Mouse (Mus musculus) myocyte (in vitro differentiated cells): ENCODE results near the gene Klrk1. TPM values are rescaled to one million over a fixed set of nuclear protein-coding genes. Genes with fewer than 3 reads are reported as not detected.

Experiments used
- H3K27me3 ChIP-seq: one replicate; pipeline ENCODE4 v1.6.1; 2011; ENCODE audit not compliant: control insufficient read depth, insufficient read depth, insufficient read length
- H3K36me3 ChIP-seq: one replicate; pipeline ENCODE4 v1.6.1; 2011; ENCODE audit not compliant: control insufficient read depth, insufficient read depth
- H3K4me2 ChIP-seq: one replicate; pipeline ENCODE4 v1.6.1; 2011; ENCODE audit warnings: low read depth, control low read depth
- H3K4me3 ChIP-seq: one replicate; pipeline ENCODE4 v1.5.1; 2011; ENCODE audit warnings: mild to moderate bottlenecking, control low read depth, moderate library complexity
- H3K79me2 ChIP-seq: one replicate; pipeline ENCODE4 v1.6.1; 2011; ENCODE audit not compliant: control insufficient read depth, insufficient read depth
- H3ac ChIP-seq: one replicate; pipeline ENCODE4 v1.6.1; 2011; ENCODE audit not compliant: control insufficient read depth, insufficient read length
- CEBPB ChIP-seq: IDR thresholded peaks from 2 replicates; pipeline ENCODE4 v1.6.1; 2011; ENCODE audit warnings: mild to moderate bottlenecking, moderate library complexity; ENCODE audit not compliant: poor library complexity, insufficient read depth, severe bottlenecking
- E2F4 ChIP-seq: IDR thresholded peaks from one replicate; pipeline ENCODE4 v1.6.1; 2011; ENCODE audit warnings: mild to moderate bottlenecking, control low read depth, moderate library complexity; ENCODE audit not compliant: insufficient read depth
- MAX ChIP-seq: IDR thresholded peaks from one replicate; pipeline ENCODE4 v1.6.1; 2011; ENCODE audit warnings: low read depth, mild to moderate bottlenecking, control low read depth
- MYOD1 ChIP-seq, 3 experiments: IDR thresholded peaks; one replicate each; pipeline ENCODE4 v1.6.1; 2011; ENCODE audit warnings: control low read depth in 2 of 3, low read depth in 2 of 3, mild to moderate bottlenecking in 2 of 3, moderate library complexity in 1 of 3; ENCODE audit not compliant: insufficient read length in 2 of 3, control insufficient read depth in 1 of 3
- MYOG ChIP-seq, 3 experiments: IDR thresholded peaks; one replicate each; pipeline ENCODE4 v1.6.1; 2011; ENCODE audit warnings: control low read depth in 2 of 3, low read depth in 2 of 3, mild to moderate bottlenecking in 2 of 3; ENCODE audit not compliant: insufficient read length in 2 of 3, control insufficient read depth in 1 of 3, insufficient read depth in 1 of 3
- POLR2A ChIP-seq: IDR thresholded peaks from one replicate; pipeline ENCODE4 v1.6.1; 2011; ENCODE audit warnings: low read depth, mild to moderate bottlenecking, control low read depth, moderate library complexity; ENCODE audit not compliant: insufficient read length
- POLR2AphosphoS2 ChIP-seq: IDR thresholded peaks from one replicate; pipeline ENCODE4 v1.6.1; 2011; ENCODE audit warnings: low read depth, control low read depth; ENCODE audit not compliant: insufficient read length
- REST ChIP-seq: IDR thresholded peaks from one replicate; pipeline ENCODE4 v1.6.1; 2011; ENCODE audit warnings: mild to moderate bottlenecking, control low read depth, moderate library complexity; ENCODE audit not compliant: insufficient read depth, insufficient read length
- SRF ChIP-seq: IDR thresholded peaks from one replicate; pipeline ENCODE4 v1.6.1; 2011; ENCODE audit warnings: low read depth; ENCODE audit not compliant: control insufficient read depth, insufficient read length
- TCF12 ChIP-seq: IDR thresholded peaks from one replicate; pipeline ENCODE4 v1.6.1; 2011; ENCODE audit warnings: mild to moderate bottlenecking, control low read depth; ENCODE audit not compliant: poor library complexity, insufficient read depth, severe bottlenecking
- TCF3 ChIP-seq: IDR thresholded peaks from one replicate; pipeline ENCODE4 v1.6.1; 2011; ENCODE audit warnings: low read depth, control low read depth; ENCODE audit not compliant: insufficient read length
- USF1 ChIP-seq: IDR thresholded peaks from one replicate; pipeline ENCODE4 v1.6.1; 2011; ENCODE audit warnings: low read depth, mild to moderate bottlenecking, control low read depth, moderate library complexity
- polyA plus RNA-seq: library from polyadenylated mRNA; unstranded; fragments of >200 nt; fragmentation: generic; extraction: Trizol; gene quantifications from one replicate; pipeline ENCODE4 v1.2.1, GENCODE M21; 2012; ENCODE audit warnings: missing spikeins

Klrk1 gene
- polyA plus RNA-seq, 1 experiment = not detected

GRCm38 (mm10) chr6:129591508-129591907 lies 32.2 kb downstream of the Klrk1 start, which contains the start of gene Klrd1:
Gene Klrd1, plus strand, starts transcription at chr6:129591782.
- TF ChIP-seq REST = no peak
- TF ChIP-seq MYOD1 (IDR thresholded peaks at IDR 0.05; ENCODE audit: control insufficient read depth in 1 of 3, insufficient read length in 2 of 3, low read depth in 2 of 3) = no peak
- TF ChIP-seq TCF3 = no peak
- no peak for TF ChIP-seq TCF12
- TF ChIP-seq POLR2AphosphoS2 = no peak
- Histone ChIP-seq H3ac (no peak within 1 kb of the TSS), H3K4me2 (no peak within 1 kb of the TSS), H3K27me3 (no peaks in the 10 kb centered on the region), H3K4me3 (no peak within 1 kb of the TSS), H3K36me3 (no peaks in the 10 kb centered on the region), H3K79me2 (no peaks in the 10 kb centered on the region)

- no peaks in the 10 kb centered on the region for H3K79me2 ChIP-seq
- no peaks in the 10 kb centered on the region for H3K36me3 ChIP-seq
- H3ac ChIP-seq = no peak overlapping the region
- no peak overlapping the region for H3K4me2 ChIP-seq
- TF ChIP-seq TCF12 (no peak), MYOG (IDR thresholded peaks at IDR 0.05; ENCODE audit: control insufficient read depth in 1 of 3, insufficient read depth in 1 of 3, insufficient read length in 2 of 3, low read depth in 2 of 3) (no peak), E2F4 (no peak), CEBPB (no peak), SRF (no peak), POLR2A (no peak), MYOD1 (IDR thresholded peaks at IDR 0.05; ENCODE audit: control insufficient read depth in 1 of 3, insufficient read length in 2 of 3, low read depth in 2 of 3) (no peak), USF1 (no peak), TCF3 (no peak), POLR2AphosphoS2 (no peak), MAX (no peak), REST (no peak)
- H3K4me3 ChIP-seq = no peak overlapping the region
- no peaks in the 10 kb centered on the region for H3K27me3 ChIP-seq
Observed at GRCm38 (mm10) chr6:129583014-129583413, 40.6 kb downstream of the Klrk1 start.

- TF ChIP-seq CEBPB (no peak), TCF3 (no peak), TCF12 (no peak), E2F4 (no peak), POLR2AphosphoS2 (no peak), MYOD1 (IDR thresholded peaks at IDR 0.05; ENCODE audit: control insufficient read depth in 1 of 3, insufficient read length in 2 of 3, low read depth in 2 of 3) (no peak), SRF (no peak), MYOG (IDR thresholded peaks at IDR 0.05; ENCODE audit: control insufficient read depth in 1 of 3, insufficient read depth in 1 of 3, insufficient read length in 2 of 3, low read depth in 2 of 3) (no peak), USF1 (no peak), POLR2A (no peak)
- H3K36me3 ChIP-seq = no peaks in the 10 kb centered on the region
- H3K4me3 ChIP-seq = no peak overlapping the region
- no peaks in the 10 kb centered on the region for H3K79me2 ChIP-seq
- H3ac ChIP-seq = no peak overlapping the region
- no peaks in the 10 kb centered on the region for H3K27me3 ChIP-seq
- no peak overlapping the region for H3K4me2 ChIP-seq
Observed at GRCm38 (mm10) chr6:129581896-129582295, 41.8 kb downstream of the Klrk1 start.

GRCm38 (mm10) chr6:129581274-129581673 lies 42.4 kb downstream of the Klrk1 start:
- Histone ChIP-seq H3K27me3 (no peaks in the 10 kb centered on the region), H3K4me2 (no peak overlapping the region), H3K4me3 (no peak overlapping the region), H3K36me3 (no peaks in the 10 kb centered on the region), H3K79me2 (no peaks in the 10 kb centered on the region), H3ac (no peak overlapping the region)
- TF ChIP-seq SRF (no peak), MYOG (IDR thresholded peaks at IDR 0.05; ENCODE audit: control insufficient read depth in 1 of 3, insufficient read depth in 1 of 3, insufficient read length in 2 of 3, low read depth in 2 of 3) (no peak), E2F4 (no peak), MYOD1 (IDR thresholded peaks at IDR 0.05; ENCODE audit: control insufficient read depth in 1 of 3, insufficient read length in 2 of 3, low read depth in 2 of 3) (no peak), POLR2AphosphoS2 (no peak), CEBPB (no peak), REST (no peak), MAX (no peak), TCF12 (no peak), TCF3 (no peak), POLR2A (no peak), USF1 (no peak)

GRCm38 (mm10) chr6:129577605-129578004 lies 46.1 kb downstream of the Klrk1 start, which contains the start of gene Klre1:
Gene Klre1, plus strand, starts transcription at chr6:129577905.
- TF ChIP-seq CEBPB (no peak), SRF (no peak), TCF12 (no peak), TCF3 (no peak), POLR2AphosphoS2 (no peak), USF1 (no peak), REST (no peak), MAX (no peak), E2F4 (no peak), MYOD1 (IDR thresholded peaks at IDR 0.05; ENCODE audit: control insufficient read depth in 1 of 3, insufficient read length in 2 of 3, low read depth in 2 of 3) (no peak), POLR2A (no peak), MYOG (IDR thresholded peaks at IDR 0.05; ENCODE audit: control insufficient read depth in 1 of 3, insufficient read depth in 1 of 3, insufficient read length in 2 of 3, low read depth in 2 of 3) (no peak)

More at GRCm38 (mm10) chr6:129577605-129578004, 46.1 kb downstream of the Klrk1 start, which contains the start of gene Klre1:
- no peak within 1 kb of the TSS for H3K4me2 ChIP-seq
- H3ac ChIP-seq = no peak within 1 kb of the TSS
- H3K79me2 ChIP-seq = no peaks in the 10 kb centered on the region
- no peaks in the 10 kb centered on the region for H3K27me3 ChIP-seq
- H3K4me3 ChIP-seq = no peak within 1 kb of the TSS
- no peaks in the 10 kb centered on the region for H3K36me3 ChIP-seq
